Mouse (Mus musculus): Measurements from ENCODE around the gene Rbm47. TPM values are rescaled to one million over a fixed set of nuclear protein-coding genes. Genes with fewer than 3 reads are reported as not detected.

The Rbm47 gene
- polyA plus RNA-seq, 1 experiment from 2014 or later: 1.8 TPM

GRCm38 (mm10) chr5:66149571-66149970 lies 23.3 kb downstream of the Rbm47 start:
- peaks cover 25% of the 10 kb centered on the region for H3K27me3 ChIP-seq (ENCODE audit: control insufficient read depth, insufficient read depth, low read length)
- ATAC-seq (ENCODE audit: insufficient number of reproducible peaks, insufficient read depth, low FRiP score, low read depth): no peak
- peaks cover 0 to 11% of the 10 kb centered on the region in 2 experiments; a peak in 2 of 4 replicates for H3K4me1 ChIP-seq (ENCODE audit: control insufficient read depth in 2 of 2, insufficient read depth in 2 of 2, low read length in 2 of 2)
- H3K4me2 ChIP-seq (ENCODE audit: low read length): peak overlapping the region; percentile 92
- no peak overlapping the region for H3K27ac ChIP-seq (replicated peaks in 1 of 2; ENCODE audit: control insufficient read depth in 1 of 2, insufficient read depth in 1 of 2, low read depth in 2 of 2, low read length in 2 of 2)
- no peaks in the 10 kb centered on the region for H3K36me3 ChIP-seq (ENCODE audit: control insufficient read depth, insufficient read depth, low read length)
- H3K9me3 ChIP-seq (ENCODE audit: control insufficient read depth, low read length): no peaks in the 10 kb centered on the region
- 20% methylated on average over 3 of the region's 3 CpGs for WGBS
- H3K4me3 ChIP-seq (ENCODE audit: control insufficient read depth in 1 of 2, insufficient read depth in 1 of 2, low read depth in 1 of 2, low read length in 2 of 2): peak overlapping the region in 1 of 2 experiments; percentile 52; a peak in 1 of 4 replicates
- H3K9ac ChIP-seq (ENCODE audit: low read length): no peak overlapping the region

GRCm38 (mm10) chr5:66149111-66149510 lies 23.8 kb downstream of the Rbm47 start:
- H3K9me3 ChIP-seq (ENCODE audit: control insufficient read depth, low read length): no peaks in the 10 kb centered on the region
- H3K36me3 ChIP-seq (ENCODE audit: control insufficient read depth, insufficient read depth, low read length): no peaks in the 10 kb centered on the region
- peaks cover 25% of the 10 kb centered on the region for H3K27me3 ChIP-seq (ENCODE audit: control insufficient read depth, insufficient read depth, low read length)
- peaks cover 0 to 11% of the 10 kb centered on the region in 2 experiments; a peak in 2 of 4 replicates for H3K4me1 ChIP-seq (ENCODE audit: control insufficient read depth in 2 of 2, insufficient read depth in 2 of 2, low read length in 2 of 2)
- no peak overlapping the region for H3K9ac ChIP-seq (ENCODE audit: low read length)
- WGBS: 83% methylated on average over 2 of the region's 2 CpGs
- no peak overlapping the region for H3K4me3 ChIP-seq (ENCODE audit: control insufficient read depth in 1 of 2, insufficient read depth in 1 of 2, low read depth in 1 of 2, low read length in 2 of 2)
- no peak for ATAC-seq (ENCODE audit: insufficient number of reproducible peaks, insufficient read depth, low FRiP score, low read depth)
- no peak overlapping the region for H3K27ac ChIP-seq (replicated peaks in 1 of 2; ENCODE audit: control insufficient read depth in 1 of 2, insufficient read depth in 1 of 2, low read depth in 2 of 2, low read length in 2 of 2)
- H3K4me2 ChIP-seq (ENCODE audit: low read length): no peak overlapping the region

GRCm38 (mm10) chr5:66147313-66147712 lies 25.6 kb downstream of the Rbm47 start:
- WGBS: 94% methylated on average over 3 of the region's 3 CpGs
- peaks cover 0 to 11% of the 10 kb centered on the region in 2 experiments; a peak in 2 of 4 replicates for H3K4me1 ChIP-seq (ENCODE audit: control insufficient read depth in 2 of 2, insufficient read depth in 2 of 2, low read length in 2 of 2)
- H3K36me3 ChIP-seq (ENCODE audit: control insufficient read depth, insufficient read depth, low read length): no peaks in the 10 kb centered on the region
- H3K9me3 ChIP-seq (ENCODE audit: control insufficient read depth, low read length): no peaks in the 10 kb centered on the region
- H3K9ac ChIP-seq (ENCODE audit: low read length): no peak overlapping the region
- H3K4me2 ChIP-seq (ENCODE audit: low read length): no peak overlapping the region
- no peak for ATAC-seq (ENCODE audit: insufficient number of reproducible peaks, insufficient read depth, low FRiP score, low read depth)
- H3K27me3 ChIP-seq (ENCODE audit: control insufficient read depth, insufficient read depth, low read length): peaks cover 24% of the 10 kb centered on the region
- H3K27ac ChIP-seq (replicated peaks in 1 of 2; ENCODE audit: control insufficient read depth in 1 of 2, insufficient read depth in 1 of 2, low read depth in 2 of 2, low read length in 2 of 2): no peak overlapping the region
- no peak overlapping the region for H3K4me3 ChIP-seq (ENCODE audit: control insufficient read depth in 1 of 2, insufficient read depth in 1 of 2, low read depth in 1 of 2, low read length in 2 of 2)

GRCm38 (mm10) chr5:66145583-66145982 lies 27.3 kb downstream of the Rbm47 start:
- ATAC-seq (ENCODE audit: insufficient number of reproducible peaks, insufficient read depth, low FRiP score, low read depth): no peak
- no peak overlapping the region for H3K9ac ChIP-seq (ENCODE audit: low read length)
- H3K4me1 ChIP-seq (ENCODE audit: control insufficient read depth in 2 of 2, insufficient read depth in 2 of 2, low read length in 2 of 2): peaks cover 0 to 6% of the 10 kb centered on the region in 2 experiments; a peak in 1 of 4 replicates
- H3K9me3 ChIP-seq (ENCODE audit: control insufficient read depth, low read length): no peaks in the 10 kb centered on the region
- no peak overlapping the region for H3K27ac ChIP-seq (replicated peaks in 1 of 2; ENCODE audit: control insufficient read depth in 1 of 2, insufficient read depth in 1 of 2, low read depth in 2 of 2, low read length in 2 of 2)
- H3K4me3 ChIP-seq (ENCODE audit: control insufficient read depth in 1 of 2, insufficient read depth in 1 of 2, low read depth in 1 of 2, low read length in 2 of 2): no peak overlapping the region
- H3K36me3 ChIP-seq (ENCODE audit: control insufficient read depth, insufficient read depth, low read length): no peaks in the 10 kb centered on the region
- 89% methylated on average over 5 of the region's 5 CpGs for WGBS
- peaks cover 10% of the 10 kb centered on the region; the same call in 1 of the 2 replicates for H3K27me3 ChIP-seq (ENCODE audit: control insufficient read depth, insufficient read depth, low read length)
- no peak overlapping the region for H3K4me2 ChIP-seq (ENCODE audit: low read length)

GRCm38 (mm10) chr5:66143093-66144032 lies 29.6 kb downstream of the Rbm47 start:
- H3K4me1 ChIP-seq (ENCODE audit: control insufficient read depth in 2 of 2, insufficient read depth in 2 of 2, low read length in 2 of 2): no peaks in the 10 kb centered on the region
- no peaks in the 10 kb centered on the region for H3K27me3 ChIP-seq (ENCODE audit: control insufficient read depth, insufficient read depth, low read length)
- H3K36me3 ChIP-seq (ENCODE audit: control insufficient read depth, insufficient read depth, low read length): no peaks in the 10 kb centered on the region
- 81% methylated on average over 14 of the region's 14 CpGs for WGBS
- no peak overlapping the region for H3K4me3 ChIP-seq (ENCODE audit: control insufficient read depth in 1 of 2, insufficient read depth in 1 of 2, low read depth in 1 of 2, low read length in 2 of 2)
- ATAC-seq (ENCODE audit: insufficient number of reproducible peaks, insufficient read depth, low FRiP score, low read depth): no peak
- no peak overlapping the region for H3K9ac ChIP-seq (ENCODE audit: low read length)
- H3K9me3 ChIP-seq (ENCODE audit: control insufficient read depth, low read length): no peaks in the 10 kb centered on the region
- no peak overlapping the region for H3K4me2 ChIP-seq (ENCODE audit: low read length)
- no peak overlapping the region for H3K27ac ChIP-seq (replicated peaks in 1 of 2; ENCODE audit: control insufficient read depth in 1 of 2, insufficient read depth in 1 of 2, low read depth in 2 of 2, low read length in 2 of 2)

- 89% methylated on average over 4 of the region's 4 CpGs for WGBS
- Histone ChIP-seq H3K4me3 (ENCODE audit: control insufficient read depth in 1 of 2, insufficient read depth in 1 of 2, low read depth in 1 of 2, low read length in 2 of 2) (no peak overlapping the region), H3K9me3 (ENCODE audit: control insufficient read depth, low read length) (no peaks in the 10 kb centered on the region)
These were observed 31.4 kb downstream of the Rbm47 start for GRCm38 (mm10) chr5:66141474-66141873.

GRCm38 (mm10) chr5:66139634-66140295 lies 33.2 kb downstream of the Rbm47 start:
- Histone ChIP-seq H3K4me3 (ENCODE audit: control insufficient read depth in 1 of 2, insufficient read depth in 1 of 2, low read depth in 1 of 2, low read length in 2 of 2) (no peak overlapping the region), H3K9me3 (ENCODE audit: control insufficient read depth, low read length) (no peaks in the 10 kb centered on the region), H3K27ac (replicated peaks in 1 of 2; ENCODE audit: control insufficient read depth in 1 of 2, insufficient read depth in 1 of 2, low read depth in 2 of 2, low read length in 2 of 2) (no peak overlapping the region), H3K27me3 (ENCODE audit: control insufficient read depth, insufficient read depth, low read length) (no peaks in the 10 kb centered on the region), H3K9ac (ENCODE audit: low read length) (no peak overlapping the region), H3K4me2 (ENCODE audit: low read length) (no peak overlapping the region), H3K36me3 (ENCODE audit: control insufficient read depth, insufficient read depth, low read length) (no peaks in the 10 kb centered on the region), H3K4me1 (ENCODE audit: control insufficient read depth in 2 of 2, insufficient read depth in 2 of 2, low read length in 2 of 2) (no peaks in the 10 kb centered on the region)
- 32% methylated on average over 6 of the region's 6 CpGs for WGBS
- ATAC-seq (ENCODE audit: insufficient number of reproducible peaks, insufficient read depth, low FRiP score, low read depth): no peak

More at GRCm38 (mm10) chr5:66141474-66141873, 31.4 kb downstream of the Rbm47 start:
- no peak for ATAC-seq (ENCODE audit: insufficient number of reproducible peaks, insufficient read depth, low FRiP score, low read depth)
- Histone ChIP-seq H3K36me3 (ENCODE audit: control insufficient read depth, insufficient read depth, low read length) (no peaks in the 10 kb centered on the region), H3K27me3 (ENCODE audit: control insufficient read depth, insufficient read depth, low read length) (no peaks in the 10 kb centered on the region), H3K4me1 (ENCODE audit: control insufficient read depth in 2 of 2, insufficient read depth in 2 of 2, low read length in 2 of 2) (no peaks in the 10 kb centered on the region), H3K4me2 (ENCODE audit: low read length) (no peak overlapping the region), H3K9ac (ENCODE audit: low read length) (no peak overlapping the region), H3K27ac (replicated peaks in 1 of 2; ENCODE audit: control insufficient read depth in 1 of 2, insufficient read depth in 1 of 2, low read depth in 2 of 2, low read length in 2 of 2) (no peak overlapping the region)

Measured in heart, embryonic 14.5 days (tissue).